Mouse (Mus musculus): ENCODE results near the gene Nudcd3. TPM values are rescaled to one million over a fixed set of nuclear protein-coding genes. Genes with fewer than 3 reads are reported as not detected.

The Nudcd3 gene
- total and polyA plus RNA-seq, 3 experiments = 30.7 to 82.2 (median 35.6) TPM

DNA sequence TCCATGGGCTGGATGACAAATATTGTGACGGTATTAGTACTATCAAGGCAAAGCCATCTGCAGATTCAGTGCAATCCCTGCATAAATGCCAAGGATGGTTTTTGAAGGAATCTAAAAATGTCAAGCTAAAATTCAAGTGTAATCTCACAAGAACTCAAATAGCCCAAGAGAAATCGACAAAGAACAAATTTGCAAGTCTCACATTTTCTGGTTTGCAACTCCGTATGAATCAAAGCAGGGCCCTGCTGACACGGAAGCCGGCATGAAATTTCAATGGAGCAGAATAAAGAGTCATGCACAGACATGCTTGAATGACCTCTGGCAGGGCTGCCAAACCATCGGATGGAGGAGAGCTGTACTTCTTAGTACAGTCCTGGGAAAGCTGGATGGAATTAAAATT is 19.8 kb upstream of the Nudcd3 start:
- in situ Hi-C loops (cut with MboI; ENCODE audit: low pct_ligation_motif_present, low pct_unique_long_range_greater_than_20kb, low sequenced_read_pairs) (no loop called here), dilution Hi-C loops (cut with MboI; ENCODE audit: extremely low pct_ligation_motif_present, extremely low pct_unique_long_range_greater_than_20kb, low sequenced_read_pairs) (no loop called here)
- peaks cover 17% of the 10 kb centered on the region for H3K27me3 ChIP-seq (replicated peaks)
- H3K27ac ChIP-seq (ENCODE audit: insufficient read depth, low read depth) = no peak overlapping the region
- DNase-seq (ENCODE audit: extremely low read depth) = no peak
- H3K9me3 ChIP-seq (replicated peaks; ENCODE audit: low read length) = no peaks in the 10 kb centered on the region
- H3K9ac ChIP-seq (ENCODE audit: insufficient read depth, low read depth) = no peak overlapping the region
- H3K36me3 ChIP-seq (replicated peaks in 1 of 2; ENCODE audit: control insufficient read depth in 1 of 2, insufficient read depth in 1 of 2, low read length in 1 of 2) = no peaks in the 10 kb centered on the region
- no peaks in the 10 kb centered on the region for H3K79me2 ChIP-seq (replicated peaks; ENCODE audit: control insufficient read depth, extremely low read depth, insufficient read depth, poor library complexity, severe bottlenecking)
- peaks cover 3 to 4% of the 10 kb centered on the region in 2 experiments; a peak in 2 of 4 replicates for H3K4me1 ChIP-seq (ENCODE audit: control insufficient read depth in 1 of 2, insufficient read depth in 2 of 2)
- H3K4me3 ChIP-seq (replicated peaks in 1 of 3; ENCODE audit: low read depth in 2 of 3, low read length in 2 of 3, poor library complexity in 1 of 3) = no peak overlapping the region
- H3K4me2 ChIP-seq (ENCODE audit: insufficient read depth, low read depth, poor library complexity, severe bottlenecking) = no peak overlapping the region
- TF ChIP-seq BHLHE40 (IDR thresholded peaks at IDR 0.05; ENCODE audit: low read depth, low read length) (no peak), RCOR1 (conservative IDR thresholded peaks at IDR 0.05; ENCODE audit: low read depth, low read length) (no peak), MEF2A (IDR thresholded peaks at IDR 0.05; ENCODE audit: borderline replicate concordance, low read depth, low read length) (no peak)

DNA sequence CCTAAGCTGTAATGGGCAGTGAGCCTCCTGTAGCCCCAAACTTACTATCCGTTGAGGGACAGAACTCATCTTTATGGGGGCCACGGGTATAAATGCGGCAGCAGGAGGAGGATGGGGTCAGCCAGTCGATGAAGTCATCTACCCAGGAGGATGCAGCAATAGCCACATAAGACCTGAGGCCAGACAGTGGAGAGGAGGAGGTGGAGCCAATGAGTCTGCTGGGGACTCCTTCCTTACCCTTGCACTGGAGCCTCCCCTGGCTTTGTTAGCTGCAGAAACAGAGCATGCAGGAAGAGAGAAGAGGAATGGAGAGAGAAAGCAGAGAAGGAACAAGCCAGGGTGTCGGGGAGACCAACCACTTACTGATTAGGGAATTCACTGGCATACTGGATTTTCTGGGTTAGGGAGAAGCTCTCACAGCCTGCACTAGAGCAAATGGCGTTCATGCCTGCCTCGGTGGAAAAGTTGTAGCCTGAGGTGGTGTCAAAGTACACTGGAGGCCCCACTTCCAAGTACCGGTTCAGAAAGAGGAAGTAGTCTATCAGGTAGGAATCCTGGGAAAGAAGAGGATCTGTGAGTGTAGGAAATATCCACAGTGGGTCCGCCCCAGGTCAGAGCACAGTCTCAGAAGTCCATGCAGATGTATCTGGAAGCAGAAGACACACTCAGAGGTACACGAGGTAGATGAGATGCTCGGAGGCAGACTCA is 18.1 kb upstream of the Nudcd3 start:
- no peak for DNase-seq (ENCODE audit: extremely low read depth)
- dilution Hi-C loops (cut with MboI; ENCODE audit: extremely low pct_ligation_motif_present, extremely low pct_unique_long_range_greater_than_20kb, low sequenced_read_pairs) = no loop called here
- in situ Hi-C loops (cut with MboI; ENCODE audit: low pct_ligation_motif_present, low pct_unique_long_range_greater_than_20kb, low sequenced_read_pairs) = no loop called here
- no peaks in the 10 kb centered on the region for H3K79me2 ChIP-seq (replicated peaks; ENCODE audit: control insufficient read depth, extremely low read depth, insufficient read depth, poor library complexity, severe bottlenecking)
- no peak overlapping the region for H3K27ac ChIP-seq (ENCODE audit: insufficient read depth, low read depth)
- H3K4me1 ChIP-seq (ENCODE audit: control insufficient read depth in 1 of 2, insufficient read depth in 2 of 2) = peaks cover 3 to 4% of the 10 kb centered on the region in 2 experiments; a peak in 2 of 4 replicates
- H3K27me3 ChIP-seq (replicated peaks) = peaks cover 3% of the 10 kb centered on the region
- H3K4me3 ChIP-seq (replicated peaks in 1 of 3; ENCODE audit: low read depth in 2 of 3, low read length in 2 of 3, poor library complexity in 1 of 3) = no peak overlapping the region
- TF ChIP-seq ZC3H11A (IDR thresholded peaks at IDR 0.05; ENCODE audit: low read depth, low read length) (no peak), CHD2 (IDR thresholded peaks at IDR 0.05; ENCODE audit: low read length) (no peak), ZKSCAN1 (IDR thresholded peaks at IDR 0.05; ENCODE audit: borderline replicate concordance, low read depth, low read length) (no peak), ZMIZ1 (IDR thresholded peaks at IDR 0.05; ENCODE audit: low read depth, low read length) (no peak), JUND (conservative IDR thresholded peaks at IDR 0.05; ENCODE audit: low read depth, low read length) (no peak), TCF12 (IDR thresholded peaks at IDR 0.05; ENCODE audit: low read depth, low read length) (no peak), JUN (IDR thresholded peaks at IDR 0.05; ENCODE audit: insufficient read depth, low read depth, low read length) (no peak), SMC3 (IDR thresholded peaks at IDR 0.05; ENCODE audit: low read depth, low read length) (no peak), EP300 (IDR thresholded peaks at IDR 0.05; ENCODE audit: low read length) (no peak), TBP (conservative IDR thresholded peaks at IDR 0.05; ENCODE audit: low read depth, low read length) (no peak), RCOR1 (conservative IDR thresholded peaks at IDR 0.05; ENCODE audit: low read depth, low read length) (no peak), IRF4 (IDR thresholded peaks at IDR 0.05; ENCODE audit: low read depth, low read length) (no peak), MXI1 (IDR thresholded peaks at IDR 0.05; ENCODE audit: low read depth, low read length) (no peak)
- H3K9me3 ChIP-seq (replicated peaks; ENCODE audit: low read length) = no peaks in the 10 kb centered on the region
- no peak overlapping the region for H3K4me2 ChIP-seq (ENCODE audit: insufficient read depth, low read depth, poor library complexity, severe bottlenecking)
- H3K9ac ChIP-seq (ENCODE audit: insufficient read depth, low read depth) = no peak overlapping the region
- H3K36me3 ChIP-seq (replicated peaks in 1 of 2; ENCODE audit: control insufficient read depth in 1 of 2, insufficient read depth in 1 of 2, low read length in 1 of 2) = no peaks in the 10 kb centered on the region
